Mouse (Mus musculus) monocyte, adult 59 days (primary cell): Measurements from ENCODE around the gene Psma5. TPM values are rescaled to one million over a fixed set of nuclear protein-coding genes. Genes with fewer than 3 reads are reported as not detected.

Source experiments
- total RNA-seq, 2 experiments: library from RNA; stranded (reverse); gene quantifications; one replicate each; pipeline ENCODE4 v1.2.4; 2023

The Psma5 gene
- 10 to 100 TPM; 42.6 to 47.6 TPM for total RNA-seq

GRCm38 (mm10) chr3:108256719-108257637 lies at the start of gene Psma5:
Psma5 (plus strand) TSS chr3:108256926.

GRCm38 (mm10) chr3:108210771-108211139 lies 46.0 kb upstream of the Psma5 start, which contains the start of gene Atxn7l2:
Atxn7l2 (minus strand) TSS chr3:108210934.

GRCm38 (mm10) chr3:108226558-108227350 lies 30.0 kb upstream of the Psma5 start, which contains the start of gene Sypl2:
Sypl2 (minus strand) TSS chr3:108226648.

GRCm38 (mm10) chr3:108283781-108284601 lies 27.3 kb downstream of the Psma5 start, which contains the start of gene Sort1:
Sort1 (plus strand) TSS chr3:108284082.

Other genes starting within 250 kb of the Psma5 start
- gene Gstm1, start 239.0 kb upstream of the Psma5 start, total RNA-seq, result 100 to 1,000 TPM in 1 of 2 experiments, 10 to 100 TPM in 1; 97.1 to 125 TPM
- 1 to 10 TPM; 3.9 to 5.4 TPM for gene Gstm4, start 212.0 kb upstream of the Psma5 start, total RNA-seq
- 10 to 100 TPM; 31.3 to 34.8 TPM for gene Ampd2, start 170.3 kb upstream of the Psma5 start, total RNA-seq
- not detected for gene Gnat2, start 164.1 kb upstream of the Psma5 start, total RNA-seq
- 10 to 100 TPM; 62.0 to 70.1 TPM for gene Gnai3, start 110.8 kb upstream of the Psma5 start, total RNA-seq
- not detected for gene Gpr61, start 102.0 kb upstream of the Psma5 start, total RNA-seq
- 1 to 10 TPM; 2.7 to 4.0 TPM for gene Amigo1, start 70.6 kb upstream of the Psma5 start, total RNA-seq
- gene Cyb561d1, start 55.7 kb upstream of the Psma5 start, total RNA-seq, result 10 to 100 TPM; 19.2 to 22.1 TPM
- gene Atxn7l2, start 46.0 kb upstream of the Psma5 start, total RNA-seq, result 10 to 100 TPM; 16.7 to 17.0 TPM
- not detected for gene Sypl2, start 30.3 kb upstream of the Psma5 start, total RNA-seq
- 100 to 1,000 TPM; 125 to 140 TPM for gene Sort1, start 27.2 kb downstream of the Psma5 start, total RNA-seq
- gene Mybphl, start 108.0 kb downstream of the Psma5 start, total RNA-seq, result not detected
- gene Psrc1, start 126.9 kb downstream of the Psma5 start, total RNA-seq, result 1 to 10 TPM in 1 of 2 experiments, under 1 TPM in 1; 0.76 to 2.1 TPM
- gene Celsr2, start 158.6 kb downstream of the Psma5 start, total RNA-seq, result 1 to 10 TPM; 1.0 to 1.8 TPM
- gene Sars, start 188.3 kb downstream of the Psma5 start, total RNA-seq, result 10 to 100 TPM; 78.4 to 82.3 TPM